Mouse (Mus musculus) MEL (cell line): ENCODE measurements around the gene Gm6525. TPM values are rescaled to one million over a fixed set of nuclear protein-coding genes. Genes with fewer than 3 reads are reported as not detected.

Experiments
- DNase-seq: peaks from one replicate; pipeline ENCODE4 v3.0.0; 2011; ENCODE audit warnings: low read depth, low spot score
- H3K27ac ChIP-seq: 2 replicates; pipeline ENCODE4 v1.5.1; 2012; ENCODE audit warnings: low read depth, mild to moderate bottlenecking, control low read depth, low read length, moderate library complexity; ENCODE audit not compliant: control insufficient read depth
- H3K27me3 ChIP-seq, 2 experiments: fragments of 150-350 bp in 1 of 2; sonication (generic) in 1 of 2; 2 replicates each; pipeline ENCODE4 v1.6.1; 2012; ENCODE audit warnings: low read length in 2 of 2, mild to moderate bottlenecking in 2 of 2, improper control_type of control experiment in 1 of 2, moderate library complexity in 1 of 2; ENCODE audit not compliant: insufficient read depth in 2 of 2, control insufficient read depth in 1 of 2
- H3K36me3 ChIP-seq, 2 experiments: 2 replicates each; pipeline ENCODE4 v1.6.1; 2012 to 2014; ENCODE audit warnings: low read length in 2 of 2, improper control_type of control experiment in 1 of 2, inconsistent platforms in 1 of 2, mild to moderate bottlenecking in 1 of 2; ENCODE audit not compliant: insufficient read depth in 2 of 2, control insufficient read depth in 1 of 2
- H3K4me1 ChIP-seq, 2 experiments: fragments of 150-350 bp in 1 of 2; sonication (generic) in 1 of 2; 2 replicates each; pipeline ENCODE4 v1.6.1; 2012; ENCODE audit warnings: low read length in 2 of 2, improper control_type of control experiment in 1 of 2, mild to moderate bottlenecking in 1 of 2; ENCODE audit not compliant: insufficient read depth in 2 of 2, control insufficient read depth in 1 of 2
- H3K4me3 ChIP-seq, 2 experiments: fragments of 150-350 bp in 1 of 2; sonication (generic) in 1 of 2; 2 replicates each; pipeline ENCODE4 v1.5.1; 2012; ENCODE audit warnings: low read depth in 2 of 2, low read length in 2 of 2, mild to moderate bottlenecking in 2 of 2, moderate library complexity in 2 of 2, control low read depth in 1 of 2, improper control_type of control experiment in 1 of 2; ENCODE audit not compliant: control insufficient read depth in 1 of 2, insufficient read depth in 1 of 2
- H3K79me2 ChIP-seq: 2 replicates; pipeline ENCODE4 v1.6.1; 2012; ENCODE audit warnings: mild to moderate bottlenecking, low read length, moderate library complexity; ENCODE audit not compliant: control insufficient read depth, poor library complexity, insufficient read depth
- H3K9ac ChIP-seq: 2 replicates; pipeline ENCODE4 v1.6.1; 2012; ENCODE audit warnings: low read depth, mild to moderate bottlenecking, control low read depth, low read length, moderate library complexity; ENCODE audit not compliant: control insufficient read depth, poor library complexity, severe bottlenecking
- H3K9me3 ChIP-seq: fragments of 150-350 bp; sonication (generic); replicated peaks from 2 replicates; pipeline ENCODE4 v1.6.1; 2012; ENCODE audit warnings: mild to moderate bottlenecking, low read length, improper control_type of control experiment, moderate library complexity; ENCODE audit not compliant: insufficient read depth
- BHLHE40 ChIP-seq: IDR thresholded peaks from 2 replicates; pipeline ENCODE4 v1.6.1; 2012; ENCODE audit warnings: low read depth, mild to moderate bottlenecking, inconsistent platforms, low read length, improper control_type of control experiment, borderline replicate concordance
- CHD1 ChIP-seq: IDR thresholded peaks from 2 replicates; pipeline ENCODE4 v1.6.1; 2012; ENCODE audit warnings: low read depth, mild to moderate bottlenecking, inconsistent platforms, low read length, improper control_type of control experiment
- CHD2 ChIP-seq: IDR thresholded peaks from 2 replicates; pipeline ENCODE4 v1.6.1; 2011; ENCODE audit warnings: low read length, improper control_type of control experiment
- E2F4 ChIP-seq: IDR thresholded peaks from 2 replicates; pipeline ENCODE4 v1.6.1; 2011; ENCODE audit warnings: low read depth, low read length, improper control_type of control experiment, borderline replicate concordance
- ELF1 ChIP-seq: IDR thresholded peaks from 2 replicates; pipeline ENCODE4 v1.6.1; 2014; ENCODE audit warnings: low read depth, mild to moderate bottlenecking, inconsistent platforms, low read length, improper control_type of control experiment, moderate library complexity
- EP300 ChIP-seq, 2 experiments: IDR thresholded peaks; 2 replicates each; pipeline ENCODE4 v1.6.1; 2011; ENCODE audit warnings: improper control_type of control experiment in 2 of 2, low read length in 2 of 2, low read depth in 1 of 2, mild to moderate bottlenecking in 1 of 2
- HCFC1 ChIP-seq: IDR thresholded peaks from 2 replicates; pipeline ENCODE4 v1.6.1; 2012; ENCODE audit warnings: low read depth, mild to moderate bottlenecking, inconsistent platforms, low read length, improper control_type of control experiment, moderate library complexity
- KAT2A ChIP-seq: conservative IDR thresholded peaks from 2 replicates; pipeline ENCODE4 v1.6.1; 2012; ENCODE audit warnings: low read depth, low read length, improper control_type of control experiment, inconsistent platforms
- MAFK ChIP-seq: IDR thresholded peaks from 2 replicates; pipeline ENCODE4 v1.6.1; 2011; ENCODE audit warnings: low read depth, mild to moderate bottlenecking, low read length, improper control_type of control experiment, borderline replicate concordance
- MAX ChIP-seq: IDR thresholded peaks from 2 replicates; pipeline ENCODE4 v1.6.1; 2011; ENCODE audit warnings: low read length, improper control_type of control experiment
- MXI1 ChIP-seq: IDR thresholded peaks from 2 replicates; pipeline ENCODE4 v1.6.1; 2011; ENCODE audit warnings: mild to moderate bottlenecking, low read depth, low read length, improper control_type of control experiment
- MYB ChIP-seq: IDR thresholded peaks from 2 replicates; pipeline ENCODE4 v1.6.1; 2011; ENCODE audit warnings: mild to moderate bottlenecking, low read depth, low read length, improper control_type of control experiment
- POLR2A ChIP-seq, 2 experiments: IDR thresholded peaks; 2 replicates each; pipeline ENCODE4 v1.6.1; 2011 to 2012; ENCODE audit warnings: low read length in 2 of 2, mild to moderate bottlenecking in 2 of 2, control low read depth in 1 of 2, improper control_type of control experiment in 1 of 2, low read depth in 1 of 2, moderate library complexity in 1 of 2; ENCODE audit not compliant: control insufficient read depth in 1 of 2, insufficient read depth in 1 of 2, poor library complexity in 1 of 2
- POLR2AphosphoS5 ChIP-seq: IDR thresholded peaks from 2 replicates; pipeline ENCODE4 v1.6.1; 2012; ENCODE audit warnings: low read depth, borderline replicate concordance, mild to moderate bottlenecking, inconsistent platforms, low read length, moderate library complexity, mixed read lengths
- RCOR1 ChIP-seq: IDR thresholded peaks from 2 replicates; pipeline ENCODE4 v1.6.1; 2012; ENCODE audit warnings: low read depth, mild to moderate bottlenecking, inconsistent platforms, low read length, improper control_type of control experiment
- SIN3A ChIP-seq: IDR thresholded peaks from 2 replicates; pipeline ENCODE4 v1.6.1; 2012; ENCODE audit warnings: low read length, improper control_type of control experiment, inconsistent platforms
- TAL1 ChIP-seq: IDR thresholded peaks from 2 replicates; pipeline ENCODE4 v1.6.1; 2012; ENCODE audit warnings: mild to moderate bottlenecking, inconsistent platforms, low read length, moderate library complexity, mixed read lengths
- TBP ChIP-seq: IDR thresholded peaks from 2 replicates; pipeline ENCODE4 v1.8.0; 2011; ENCODE audit warnings: low read depth, low read length, improper control_type of control experiment
- USF1 ChIP-seq: IDR thresholded peaks from 2 replicates; pipeline ENCODE4 v1.6.1; 2014; ENCODE audit warnings: low read depth, mild to moderate bottlenecking, inconsistent platforms, low read length, improper control_type of control experiment, moderate library complexity
- USF2 ChIP-seq, 2 experiments: IDR thresholded peaks; 2 replicates each; pipeline ENCODE4 v1.6.1; 2011 to 2012; ENCODE audit warnings: improper control_type of control experiment in 2 of 2, low read length in 2 of 2, borderline replicate concordance in 1 of 2, inconsistent platforms in 1 of 2, low read depth in 1 of 2, mild to moderate bottlenecking in 1 of 2; ENCODE audit not compliant: insufficient read depth in 1 of 2
- ZNF384 ChIP-seq: IDR thresholded peaks from 2 replicates; pipeline ENCODE4 v1.6.1; 2012; ENCODE audit warnings: low read depth, mild to moderate bottlenecking, inconsistent platforms, low read length, improper control_type of control experiment
- polyA plus RNA-seq, 2 experiments: library from polyadenylated mRNA; stranded (reverse) in 1 of 2; unstranded in 1 of 2; fragments of >175 nt in 1 of 2; fragments of >200 nt in 1 of 2; gene quantifications; 2 replicates each; pipeline versions ENCODE4 v1.2.1 to v1.2.4; 2012; ENCODE audit warnings: low replicate concordance in 2 of 2, low read depth in 1 of 2; ENCODE audit not compliant: insufficient read length in 2 of 2, insufficient read depth in 1 of 2, missing spikeins in 1 of 2
- total RNA-seq: library from RNA; depleted of rRNA; stranded (reverse); fragments of 300-350 nt; gene quantifications from 2 replicates; pipeline ENCODE4 v1.2.3, GENCODE M21; 2012

Gm6525 gene
- total and polyA plus RNA-seq, 3 experiments = 0.35 to 0.85 TPM; not detected in 1

DNA sequence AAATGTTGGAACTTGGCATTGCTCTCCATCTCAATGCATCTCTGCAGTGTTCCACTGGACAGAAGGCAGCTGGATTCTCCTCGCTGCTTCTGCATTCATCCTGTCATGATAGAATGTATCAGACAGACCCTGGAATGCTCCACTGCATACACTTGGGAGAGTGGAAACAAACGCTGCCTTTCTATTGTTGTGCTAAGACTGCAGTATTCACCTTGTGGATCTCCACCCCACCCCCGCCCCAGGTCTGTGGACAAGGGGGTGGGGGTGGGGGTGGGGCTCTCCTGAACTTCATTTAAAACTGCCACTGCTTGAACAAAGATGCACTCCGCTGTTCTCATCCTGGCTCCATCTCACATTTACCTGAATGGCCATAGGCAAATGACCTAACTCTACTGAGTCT is 20.0 kb downstream of the Gm6525 start:
- no peak overlapping the region for H3K4me3 ChIP-seq
- H3K27ac ChIP-seq = no peak overlapping the region
- H3K27me3 ChIP-seq = no peaks in the 10 kb centered on the region
- no peaks in the 10 kb centered on the region for H3K9me3 ChIP-seq
- no peaks in the 10 kb centered on the region for H3K36me3 ChIP-seq
- TF ChIP-seq KAT2A = no peak
- TF ChIP-seq HCFC1 = no peak
- TF ChIP-seq SIN3A = no peak
- no peak for TF ChIP-seq MYB
- no peak for TF ChIP-seq MXI1
- no peak for TF ChIP-seq RCOR1
- TF ChIP-seq MAX = no peak
- TF ChIP-seq TBP = no peak
- no peak for TF ChIP-seq BHLHE40
- no peak for TF ChIP-seq TAL1
- TF ChIP-seq CHD2 = no peak
- TF ChIP-seq USF1 = no peak
- no peak for TF ChIP-seq CHD1
- no peak for TF ChIP-seq ELF1
- no peak for TF ChIP-seq EP300 (IDR thresholded peaks at IDR 0.05; ENCODE audit: low read depth in 1 of 2, low read length in 2 of 2)
- no peak for TF ChIP-seq POLR2AphosphoS5
- no peak for TF ChIP-seq POLR2A (IDR thresholded peaks at IDR 0.05; ENCODE audit: control insufficient read depth in 1 of 2, insufficient read depth in 1 of 2, low read depth in 1 of 2, low read length in 2 of 2, poor library complexity in 1 of 2)
- TF ChIP-seq E2F4 = no peak
- H3K9ac ChIP-seq = no peak overlapping the region
- no peaks in the 10 kb centered on the region for H3K79me2 ChIP-seq
- DNase-seq = no peak
- no peaks in the 10 kb centered on the region for H3K4me1 ChIP-seq

DNA sequence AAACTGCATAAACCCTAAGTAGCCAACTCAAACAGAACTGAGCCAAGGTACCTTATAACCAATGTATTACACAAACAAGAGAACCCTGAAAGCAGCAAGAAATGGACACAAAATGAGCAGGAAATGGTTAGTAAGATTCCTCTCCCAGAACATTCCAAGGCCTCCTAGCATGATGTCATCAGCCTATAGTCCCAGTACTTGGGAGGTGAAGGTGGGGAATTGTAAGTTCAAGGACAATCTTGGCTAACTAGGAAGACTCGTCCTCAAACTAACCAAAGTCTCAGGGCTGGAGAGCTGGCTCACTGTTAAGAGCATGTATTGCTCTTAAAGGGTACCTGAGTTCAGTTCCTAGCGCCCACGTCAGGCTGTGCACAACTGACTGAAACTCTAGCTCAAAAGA is 24.3 kb downstream of the Gm6525 start:
- Histone ChIP-seq H3K9ac (no peak overlapping the region), H3K79me2 (no peaks in the 10 kb centered on the region), H3K9me3 (no peaks in the 10 kb centered on the region), H3K4me1 (no peaks in the 10 kb centered on the region), H3K27ac (no peak overlapping the region), H3K36me3 (no peaks in the 10 kb centered on the region), H3K4me3 (no peak overlapping the region), H3K27me3 (no peaks in the 10 kb centered on the region)
- TF ChIP-seq MAX (no peak), TAL1 (no peak), POLR2AphosphoS5 (no peak), RCOR1 (no peak), ZNF384 (no peak), MAFK (no peak), USF2 (IDR thresholded peaks at IDR 0.05; ENCODE audit: borderline replicate concordance in 1 of 2, insufficient read depth in 1 of 2, low read depth in 1 of 2, low read length in 2 of 2) (no peak)
- no peak for DNase-seq
